Mouse (Mus musculus) liver, embryonic 11.5 days (tissue): ENCODE results near the gene Gm6993. TPM values are rescaled to one million over a fixed set of nuclear protein-coding genes. Genes with fewer than 3 reads are reported as not detected.

Experiments used
- ATAC-seq: fragments of 200-750 bp; cut with Nextera tagmentation; replicated peaks from 2 replicates; pipeline ENCODE4 v1.8.0; 2017; ENCODE audit warnings: moderate number of reproducible peaks, mild to moderate bottlenecking, moderate TSS enrichment, moderate library complexity; ENCODE audit not compliant: low FRiP score
- DNase-seq: peaks from one replicate; pipeline ENCODE4 v3.0.0-alpha.2; 2017; ENCODE audit warnings: low spot score
- H3K27ac ChIP-seq: fragments of 300-500 bp; sonication (generic); 2 replicates; pipeline ENCODE4 v1.5.1; 2014; ENCODE audit warnings: mild to moderate bottlenecking, low read depth, low read length, control low read depth
- H3K27me3 ChIP-seq: fragments of 300-500 bp; sonication (generic); replicated peaks from 2 replicates; pipeline ENCODE4 v1.6.1; 2014; ENCODE audit warnings: low read length, mixed read lengths; ENCODE audit not compliant: control insufficient read depth, insufficient read depth
- H3K36me3 ChIP-seq: fragments of 300-500 bp; sonication (generic); 2 replicates; pipeline ENCODE4 v1.6.1; 2014; ENCODE audit warnings: mild to moderate bottlenecking, low read length, moderate library complexity, mixed read lengths; ENCODE audit not compliant: control insufficient read depth, insufficient read depth
- H3K4me1 ChIP-seq: fragments of 300-500 bp; sonication (generic); replicated peaks from 2 replicates; pipeline ENCODE4 v1.6.1; 2014; ENCODE audit warnings: low read length, mixed read lengths; ENCODE audit not compliant: control insufficient read depth, insufficient read depth
- H3K4me2 ChIP-seq: fragments of 300-500 bp; sonication (generic); 2 replicates; pipeline ENCODE4 v1.6.1; 2014; ENCODE audit warnings: mild to moderate bottlenecking, control low read depth, moderate library complexity
- H3K4me3 ChIP-seq: fragments of 300-500 bp; sonication (generic); 2 replicates; pipeline ENCODE4 v1.5.1; 2014; ENCODE audit warnings: low read depth, low read length, control low read depth
- H3K9ac ChIP-seq: fragments of 300-500 bp; sonication (generic); 2 replicates; pipeline ENCODE4 v1.6.1; 2014; ENCODE audit warnings: low read depth, low read length, control low read depth
- H3K9me3 ChIP-seq: fragments of 300-500 bp; sonication (generic); 2 replicates; pipeline ENCODE4 v1.6.1; 2016; ENCODE audit warnings: low read length, inconsistent platforms, mixed read lengths; ENCODE audit not compliant: control insufficient read depth
- WGBS: fragments of 180-500 bp; shearing (Covaris S2); extraction: QIAGEN DNeasy Blood & Tissue Kit; methylation state at CpG from one replicate; pipeline ENCODE4 v1.1.7; 2014; 5-methylcytosine and 5-hydroxymethylcytosine counted together
- polyA plus RNA-seq: library from polyadenylated mRNA; unstranded; fragments of >200 nt; fragmentation: Nextera tagmentation; extraction: Ambion mirVana; gene quantifications from 2 replicates; pipeline ENCODE4 v1.2.1, GENCODE M21; 2014

Gene Gm6993
- polyA plus RNA-seq, 1 experiment from 2014 or later, result not detected

- H3K4me1 ChIP-seq, result no peaks in the 10 kb centered on the region; the same call in 1 of the 2 replicates
- no peak within 1 kb of the TSS for H3K27ac ChIP-seq
- peak within 1 kb of the TSS; percentile 54 for H3K4me3 ChIP-seq
- DNase-seq (peak; percentile 58), ATAC-seq (no peak)
- H3K9ac ChIP-seq, result peak within 1 kb of the TSS; percentile 9; the same call in 1 of the 2 replicates
- WGBS, result 1% methylated on average over 38 of the region's 39 CpGs
- H3K4me2 ChIP-seq, result peak within 1 kb of the TSS; percentile 65
- H3K9me3 ChIP-seq, result no peaks in the 10 kb centered on the region
- H3K36me3 ChIP-seq, result peaks cover 2% of the 10 kb centered on the region
- peaks cover 33% of the 10 kb centered on the region for H3K27me3 ChIP-seq
These were observed 24.6 kb downstream of the Gm6993 start, which contains the start of gene Lamb1 for GRCm38 (mm10) chr12:31265005-31265721. Gene Lamb1, plus strand, starts transcription at chr12:31265234.

GRCm38 (mm10) chr12:31265722-31266431, 25.3 kb downstream of the Gm6993 start:
- DNase-seq (peak; percentile 41), ATAC-seq (no peak)
- H3K4me1 ChIP-seq, result no peaks in the 10 kb centered on the region; the same call in 1 of the 2 replicates
- peak overlapping the region; percentile 65 for H3K4me2 ChIP-seq
- peaks cover 2% of the 10 kb centered on the region for H3K36me3 ChIP-seq
- H3K27me3 ChIP-seq, result peaks cover 33% of the 10 kb centered on the region
- no peak overlapping the region for H3K27ac ChIP-seq
- H3K9ac ChIP-seq, result no peak overlapping the region
- H3K9me3 ChIP-seq, result no peaks in the 10 kb centered on the region
- H3K4me3 ChIP-seq, result peak overlapping the region; percentile 54
- 1% methylated on average over 50 of the region's 50 CpGs for WGBS

- Histone ChIP-seq H3K9ac (no peak overlapping the region), H3K4me1 (peaks cover 2% of the 10 kb centered on the region), H3K4me2 (peak overlapping the region; percentile 65), H3K27ac (no peak overlapping the region), H3K4me3 (peak overlapping the region; percentile 54), H3K27me3 (peaks cover 33% of the 10 kb centered on the region), H3K36me3 (peaks cover 2% of the 10 kb centered on the region), H3K9me3 (no peaks in the 10 kb centered on the region)
- DNase-seq (no peak), ATAC-seq (no peak)
- WGBS, result 12% methylated on average over 15 of the region's 15 CpGs
These were observed 26.1 kb downstream of the Gm6993 start for GRCm38 (mm10) chr12:31266686-31267085.

- DNase-seq (no peak), ATAC-seq (no peak)
- H3K9ac ChIP-seq, result no peak overlapping the region
- H3K4me3 ChIP-seq, result no peak overlapping the region
- peaks cover 2% of the 10 kb centered on the region for H3K36me3 ChIP-seq
- H3K9me3 ChIP-seq, result no peaks in the 10 kb centered on the region
- peak overlapping the region; percentile 65; the same call in 1 of the 2 replicates for H3K4me2 ChIP-seq
- 52% methylated on average over 4 of the region's 4 CpGs for WGBS
- peaks cover 33% of the 10 kb centered on the region for H3K27me3 ChIP-seq
- H3K27ac ChIP-seq, result no peak overlapping the region
- H3K4me1 ChIP-seq, result peaks cover 6% of the 10 kb centered on the region
These were observed 26.8 kb downstream of the Gm6993 start for GRCm38 (mm10) chr12:31267363-31267762.

- no peak overlapping the region for H3K4me3 ChIP-seq
- DNase-seq, result no peak
- no peak for ATAC-seq
- H3K27ac ChIP-seq, result no peak overlapping the region
- WGBS, result 65% methylated on average over 3 of the region's 3 CpGs
- no peaks in the 10 kb centered on the region for H3K9me3 ChIP-seq
- peaks cover 6% of the 10 kb centered on the region for H3K4me1 ChIP-seq
- peaks cover 2% of the 10 kb centered on the region for H3K36me3 ChIP-seq
- H3K27me3 ChIP-seq, result peaks cover 33% of the 10 kb centered on the region
- H3K9ac ChIP-seq, result no peak overlapping the region
- H3K4me2 ChIP-seq, result no peak overlapping the region
These were observed 27.7 kb downstream of the Gm6993 start for GRCm38 (mm10) chr12:31268315-31268714.

GRCm38 (mm10) chr12:31269020-31269597, 28.5 kb downstream of the Gm6993 start:
- peaks cover 4% of the 10 kb centered on the region for H3K36me3 ChIP-seq
- H3K4me1 ChIP-seq, result peaks cover 6% of the 10 kb centered on the region
- H3K27ac ChIP-seq, result no peak overlapping the region
- ATAC-seq (no peak), DNase-seq (no peak)
- no peak overlapping the region for H3K4me2 ChIP-seq
- no peak overlapping the region for H3K9ac ChIP-seq
- H3K9me3 ChIP-seq, result no peaks in the 10 kb centered on the region
- H3K4me3 ChIP-seq, result no peak overlapping the region
- WGBS, result 70% methylated on average over 11 of the region's 12 CpGs
- H3K27me3 ChIP-seq, result peaks cover 31% of the 10 kb centered on the region

- Histone ChIP-seq H3K27ac (no peak overlapping the region), H3K27me3 (peaks cover 18% of the 10 kb centered on the region)
These were observed 29.8 kb downstream of the Gm6993 start for GRCm38 (mm10) chr12:31270361-31270760.

GRCm38 (mm10) chr12:31270776-31271175, 30.2 kb downstream of the Gm6993 start:
- Histone ChIP-seq H3K9ac (no peak overlapping the region), H3K27ac (peak overlapping the region; percentile 2; the same call in 1 of the 2 replicates), H3K9me3 (no peaks in the 10 kb centered on the region), H3K4me1 (peaks cover 6% of the 10 kb centered on the region), H3K4me2 (no peak overlapping the region), H3K4me3 (no peak overlapping the region), H3K27me3 (peaks cover 14% of the 10 kb centered on the region), H3K36me3 (peaks cover 5% of the 10 kb centered on the region)
- no peak for DNase-seq
- ATAC-seq, result no peak
- 63% methylated on average over 5 of the region's 5 CpGs for WGBS

More at GRCm38 (mm10) chr12:31270361-31270760, 29.8 kb downstream of the Gm6993 start:
- DNase-seq (no peak), ATAC-seq (no peak)
- no peak overlapping the region for H3K4me3 ChIP-seq
- no peak overlapping the region for H3K4me2 ChIP-seq
- peaks cover 5% of the 10 kb centered on the region for H3K36me3 ChIP-seq
- H3K4me1 ChIP-seq, result peaks cover 6% of the 10 kb centered on the region
- no peak overlapping the region for H3K9ac ChIP-seq
- 90% methylated on average over 10 of the region's 10 CpGs for WGBS
- H3K9me3 ChIP-seq, result no peaks in the 10 kb centered on the region
